Mouse (Mus musculus): Measurements from ENCODE around the gene Chst10.

- TF ChIP-seq EP300 (optimal IDR thresholded peaks at IDR 0.05), result no peak
- no peak for TF ChIP-seq CTCF (IDR thresholded peaks at IDR 0.05; ENCODE audit: low read depth)
Observed at GRCm38 (mm10) chr1:38891444-38891843, 6.5 kb downstream of the Chst10 start.
